Mouse (Mus musculus): Measurements from ENCODE around the gene Gm18336. TPM values are rescaled to one million over a fixed set of nuclear protein-coding genes. Genes with fewer than 3 reads are reported as not detected.
"Not testable (repeated sequence)": the region's sequence is repeated elsewhere in the genome, so short reads cannot be mapped to it uniquely, and the experiment has no call there.

Gm18336 gene
- 0.19 TPM in 1 of 2 replicates, not detected in the other for total RNA-seq (2014; rRNA removed)
- 0.07 TPM in 1 of 2 replicates, not detected in the other for polyA plus RNA-seq (2015; fragmentation: Nextera tagmentation; extraction: Ambion mirVana)

DNA sequence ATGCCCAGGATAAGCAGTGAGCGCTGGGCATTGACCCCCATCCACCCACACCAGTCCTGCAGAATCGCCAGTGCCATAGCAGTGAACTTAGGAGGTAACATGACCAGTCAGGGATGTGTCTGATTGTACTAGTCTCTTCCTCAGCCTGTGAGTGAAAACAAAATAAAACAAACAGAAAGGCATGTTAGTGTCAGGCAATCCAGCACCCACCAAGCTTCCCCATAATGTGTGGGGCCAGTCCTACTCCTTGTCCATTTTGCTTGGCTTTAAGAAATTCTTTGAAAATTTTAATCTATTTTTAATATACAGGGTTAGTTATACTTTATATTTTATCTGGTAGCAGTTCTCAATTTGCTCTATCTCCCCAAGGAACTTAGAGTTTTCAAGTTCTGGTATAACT, at the start of gene Gm18336:
TSS of gene Gm18336 (minus strand) at position 101 of the 400 bp plus-strand sequence.
- ATAC-seq; H3K4me1 ChIP-seq (ENCODE audit: insufficient read depth); H3K27me3 ChIP-seq (ENCODE audit: insufficient read depth, low read length); H3K4me2 ChIP-seq (ENCODE audit: low read depth); H3K27ac ChIP-seq (ENCODE audit: low read depth, low read length); H3K9ac ChIP-seq; H3K36me3 ChIP-seq (ENCODE audit: insufficient read depth); H3K4me3 ChIP-seq (ENCODE audit: low read depth, low read length); H3K9me3 ChIP-seq (ENCODE audit: low read length); DNase-seq: not testable (repeated sequence)
- 80% methylated on average over 2 of the region's 2 CpGs for WGBS

DNA sequence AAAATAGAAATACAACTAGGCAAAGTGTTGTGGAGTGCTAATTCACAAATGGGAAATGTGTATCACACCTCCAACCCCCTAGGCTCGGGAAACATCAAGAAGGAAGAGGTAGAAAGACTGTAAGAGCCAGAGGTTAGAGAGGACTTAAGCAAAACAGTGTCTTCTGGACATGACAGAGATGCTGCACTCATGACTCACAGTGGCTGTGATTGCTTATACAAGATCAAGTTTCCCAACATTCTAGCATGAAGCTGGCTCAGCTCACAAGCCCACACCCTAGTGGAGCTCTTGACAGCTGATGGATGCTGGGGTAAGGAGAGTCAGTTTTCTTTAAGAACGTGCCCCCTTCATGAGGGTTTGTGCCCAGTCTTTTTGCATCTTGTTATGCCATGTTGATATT, 42.9 kb upstream of the Gm18336 start:
- H3K9me3 ChIP-seq (ENCODE audit: low read length): no peaks in the 10 kb centered on the region
- 0 out of 2 replicates have a peak, but pooled peaks cover 4% of the 10 kb centered on the region for H3K36me3 ChIP-seq (ENCODE audit: insufficient read depth)
- DNase-seq (no peak), ATAC-seq (no peak)
- no peak overlapping the region for H3K9ac ChIP-seq
- 63% methylated on average over 2 of the region's 2 CpGs for WGBS
- H3K4me1 ChIP-seq (ENCODE audit: insufficient read depth): no peaks in the 10 kb centered on the region
- H3K4me2 ChIP-seq (ENCODE audit: low read depth): no peak overlapping the region
- no peaks in the 10 kb centered on the region for H3K27me3 ChIP-seq (ENCODE audit: insufficient read depth, low read length)
- TF ChIP-seq CTCF (IDR thresholded peaks at IDR 0.05; ENCODE audit: low read depth): no peak
- H3K4me3 ChIP-seq (ENCODE audit: low read depth, low read length): no peak overlapping the region
- H3K27ac ChIP-seq (ENCODE audit: low read depth, low read length): no peak overlapping the region

DNA sequence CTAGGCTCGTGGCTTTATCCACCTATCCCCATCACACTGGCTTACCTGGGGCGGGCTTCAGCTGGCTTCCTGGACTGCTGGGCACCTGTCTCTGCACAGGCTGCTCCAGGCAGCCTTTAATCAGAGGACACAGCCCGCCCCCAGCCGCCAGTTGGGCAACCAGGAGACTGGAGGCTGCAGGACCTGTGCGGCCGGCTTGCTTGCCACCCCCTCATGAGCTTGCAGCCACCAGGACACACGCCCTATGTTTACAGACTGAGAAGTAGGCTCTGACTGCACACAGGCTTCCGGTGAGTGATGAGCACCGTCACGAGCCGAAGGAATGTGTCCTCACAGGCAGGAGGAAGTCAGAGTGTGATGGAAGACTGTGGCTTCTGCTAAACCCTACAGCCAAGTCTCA, 36.7 kb upstream of the Gm18336 start, which contains the start of gene Trex2:
TSS of gene Trex2 (minus strand) at position 93 of the 400 bp plus-strand sequence.
- no peaks in the 10 kb centered on the region for H3K27me3 ChIP-seq (ENCODE audit: insufficient read depth, low read length)
- WGBS: 80% methylated on average over 11 of the region's 11 CpGs
- H3K9me3 ChIP-seq (ENCODE audit: low read length): no peaks in the 10 kb centered on the region
- H3K27ac ChIP-seq (ENCODE audit: low read depth, low read length): no peak within 1 kb of the TSS
- H3K4me2 ChIP-seq (ENCODE audit: low read depth): no peak within 1 kb of the TSS
- no peak within 1 kb of the TSS for H3K9ac ChIP-seq
- no peaks in the 10 kb centered on the region for H3K4me1 ChIP-seq (ENCODE audit: insufficient read depth)
- ATAC-seq (no peak), DNase-seq (no peak)
- no peak within 1 kb of the TSS for H3K4me3 ChIP-seq (ENCODE audit: low read depth, low read length)
- no peak for TF ChIP-seq CTCF (IDR thresholded peaks at IDR 0.05; ENCODE audit: low read depth)
- no peaks in the 10 kb centered on the region for H3K36me3 ChIP-seq (ENCODE audit: insufficient read depth)

DNA sequence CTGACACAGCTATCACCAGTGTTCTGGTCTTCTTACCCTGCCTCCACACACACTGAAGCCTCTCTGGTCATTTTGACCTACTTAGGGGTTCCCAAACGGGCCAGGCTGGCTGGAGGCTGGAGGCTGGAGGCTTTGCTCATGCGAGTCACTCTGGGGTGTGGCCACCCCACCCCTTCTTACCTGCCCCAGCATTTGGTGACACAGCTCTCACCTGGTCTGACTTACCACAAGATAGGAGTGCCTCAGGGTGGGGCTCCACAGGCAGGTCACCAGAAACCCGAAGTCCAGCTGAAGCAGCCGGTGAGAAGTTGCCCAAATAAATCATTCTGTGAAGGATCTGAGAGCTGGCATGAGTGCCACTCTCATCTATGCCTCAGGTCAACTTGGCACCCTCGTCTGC, 34.3 kb upstream of the Gm18336 start:
- no peak for TF ChIP-seq CTCF (IDR thresholded peaks at IDR 0.05; ENCODE audit: low read depth)
- no peaks in the 10 kb centered on the region for H3K36me3 ChIP-seq (ENCODE audit: insufficient read depth)
- no peaks in the 10 kb centered on the region for H3K9me3 ChIP-seq (ENCODE audit: low read length)
- 66% methylated on average over 5 of the region's 5 CpGs for WGBS
- H3K27me3 ChIP-seq (ENCODE audit: insufficient read depth, low read length): no peaks in the 10 kb centered on the region
- DNase-seq (no peak), ATAC-seq (no peak)
- no peaks in the 10 kb centered on the region for H3K4me1 ChIP-seq (ENCODE audit: insufficient read depth)
- H3K9ac ChIP-seq: no peak overlapping the region
- no peak overlapping the region for H3K27ac ChIP-seq (ENCODE audit: low read depth, low read length)
- H3K4me3 ChIP-seq (ENCODE audit: low read depth, low read length): no peak overlapping the region
- H3K4me2 ChIP-seq (ENCODE audit: low read depth): no peak overlapping the region

DNA sequence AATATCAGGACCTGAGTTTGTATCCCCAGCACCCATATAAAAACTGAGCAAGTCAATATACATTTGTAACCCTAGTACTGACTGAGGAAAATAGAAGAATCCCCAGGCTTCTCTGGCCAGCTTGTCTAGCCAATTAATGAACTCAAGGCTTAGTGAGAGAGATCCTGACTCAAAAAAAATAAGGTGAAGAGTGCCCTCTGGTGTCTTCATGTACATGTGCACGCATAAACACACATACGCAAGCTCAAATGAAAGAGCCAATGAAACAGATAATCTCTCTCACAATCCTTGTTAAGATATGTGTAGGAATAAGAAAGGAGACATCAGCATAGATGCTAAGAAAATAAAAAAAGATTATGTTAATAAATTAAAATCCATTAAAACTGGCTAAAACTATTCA, 31.5 kb upstream of the Gm18336 start:
- TF ChIP-seq CTCF (IDR thresholded peaks at IDR 0.05; ENCODE audit: low read depth): peak; percentile 38
- Histone ChIP-seq H3K9ac (no peak overlapping the region), H3K27ac (ENCODE audit: low read depth, low read length) (no peak overlapping the region), H3K4me3 (ENCODE audit: low read depth, low read length) (no peak overlapping the region), H3K27me3 (ENCODE audit: insufficient read depth, low read length) (no peaks in the 10 kb centered on the region), H3K36me3 (ENCODE audit: insufficient read depth) (no peaks in the 10 kb centered on the region), H3K9me3 (ENCODE audit: low read length) (no peaks in the 10 kb centered on the region), H3K4me2 (ENCODE audit: low read depth) (no peak overlapping the region), H3K4me1 (ENCODE audit: insufficient read depth) (no peaks in the 10 kb centered on the region)
- DNase-seq: peak; percentile 3
- 88% methylated on average over 2 of the region's 2 CpGs for WGBS
- no peak for ATAC-seq

DNA sequence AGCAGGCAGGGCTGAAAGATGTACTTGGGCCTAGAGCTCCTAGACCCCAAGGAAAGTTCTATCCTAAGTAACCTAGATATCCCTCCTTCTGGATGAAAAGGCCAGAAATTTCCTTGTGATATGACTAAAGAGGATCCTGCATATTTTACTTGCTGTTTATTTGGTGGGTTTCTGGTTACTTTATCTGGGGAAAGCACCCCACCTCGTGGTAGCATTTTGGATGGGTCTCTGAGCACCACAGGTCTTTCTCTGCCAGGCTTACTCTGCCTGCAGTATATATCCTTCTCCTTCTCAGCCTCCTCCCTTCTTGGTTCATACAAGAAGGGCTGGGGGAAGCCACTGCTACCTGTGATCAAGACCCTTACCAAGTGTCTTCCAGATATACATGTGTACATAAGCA, 14.2 kb upstream of the Gm18336 start:
- Histone ChIP-seq H3K4me3 (ENCODE audit: low read depth, low read length) (no peak overlapping the region), H3K4me2 (ENCODE audit: low read depth) (no peak overlapping the region), H3K4me1 (ENCODE audit: insufficient read depth) (no peaks in the 10 kb centered on the region), H3K9ac (no peak overlapping the region), H3K9me3 (ENCODE audit: low read length) (no peaks in the 10 kb centered on the region), H3K27me3 (ENCODE audit: insufficient read depth, low read length) (no peaks in the 10 kb centered on the region), H3K27ac (ENCODE audit: low read depth, low read length) (no peak overlapping the region), H3K36me3 (ENCODE audit: insufficient read depth) (no peaks in the 10 kb centered on the region)
- WGBS: 43% methylated on average over 1 of the region's 1 CpGs
- ATAC-seq (peak; percentile 32; the same call in 1 of the 2 replicates), DNase-seq (peak; percentile 13)
- 0 out of 2 replicates have a peak, but pooled peaks have one; percentile 23 for TF ChIP-seq CTCF (IDR thresholded peaks at IDR 0.05; ENCODE audit: low read depth)

DNA sequence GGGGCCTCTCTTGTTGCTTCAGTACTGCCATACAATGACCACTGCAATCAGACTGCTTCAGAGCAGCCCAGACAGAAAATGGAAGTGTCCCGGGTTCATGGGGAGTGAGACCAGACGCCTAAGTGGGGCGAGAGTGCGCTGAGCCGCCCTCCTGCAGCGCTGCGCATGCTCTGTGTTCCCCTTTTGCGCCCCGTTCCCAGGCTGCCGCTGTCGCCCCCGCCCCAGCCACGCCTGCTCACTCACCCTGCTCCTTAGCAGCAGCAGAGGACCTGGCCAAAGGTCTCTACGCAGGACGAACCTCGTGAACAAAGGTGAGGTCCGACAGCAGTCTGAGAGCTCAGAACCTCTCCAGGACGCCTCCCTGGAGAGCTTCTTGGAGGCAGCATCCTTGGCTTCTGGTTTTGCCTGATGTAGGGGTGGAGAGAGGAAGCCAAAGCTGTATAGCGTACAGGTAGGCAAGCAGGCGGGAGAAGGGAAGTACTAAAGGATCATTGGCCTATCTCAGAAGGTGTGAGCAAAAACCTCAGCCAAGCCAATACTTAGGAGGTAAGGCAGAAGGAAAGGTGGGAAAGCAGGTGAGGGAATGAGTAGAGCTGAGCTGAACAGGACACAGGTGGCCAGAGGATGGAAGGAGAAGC, 12.5 kb upstream of the Gm18336 start, which contains the start of gene Zfp92:
TSS of gene Zfp92 (plus strand) at position 217 of the 638 bp plus-strand sequence.
- no peak for TF ChIP-seq CTCF (IDR thresholded peaks at IDR 0.05; ENCODE audit: low read depth)
- 31% methylated on average over 20 of the region's 20 CpGs for WGBS
- Histone ChIP-seq H3K36me3 (ENCODE audit: insufficient read depth) (no peaks in the 10 kb centered on the region), H3K9me3 (ENCODE audit: low read length) (no peaks in the 10 kb centered on the region), H3K27me3 (ENCODE audit: insufficient read depth, low read length) (no peaks in the 10 kb centered on the region), H3K4me3 (ENCODE audit: low read depth, low read length) (peak within 1 kb of the TSS; percentile 30), H3K4me2 (ENCODE audit: low read depth) (peak within 1 kb of the TSS; percentile 47), H3K9ac (peak within 1 kb of the TSS; percentile 25; the same call in 1 of the 2 replicates), H3K27ac (ENCODE audit: low read depth, low read length) (no peak within 1 kb of the TSS), H3K4me1 (ENCODE audit: insufficient read depth) (no peaks in the 10 kb centered on the region)
- ATAC-seq (peak; percentile 38; the same call in 1 of the 2 replicates), DNase-seq (peak; percentile 8)

All from forebrain, postnatal 0 days (tissue).